Mouse (Mus musculus) adrenal gland, postnatal 14 days (tissue): Measurements from ENCODE around the gene Gjb3. TPM values are rescaled to one million over a fixed set of nuclear protein-coding genes. Genes with fewer than 3 reads are reported as not detected.

Experiments
- DNase-seq: peaks from one replicate; pipeline ENCODE4 v3.0.0; 2021; ENCODE audit warnings: mixed read lengths
- long read RNA-seq, 2 experiments: library from polyadenylated mRNA; stranded (forward); transcript quantifications; one replicate each; pipeline ENCODE4 v2.0.0; 2021
- total RNA-seq: library from RNA; stranded (reverse); gene quantifications from 2 replicates; pipeline ENCODE4 v1.2.3, GENCODE M21; 2021

Gjb3 gene
- total RNA-seq, result 0.26 TPM in 1 of 2 replicates, not detected in the other
- long read RNA-seq, experiment 1, result 0 reads
- long read RNA-seq, experiment 2, result 0 reads

- peak; percentile 63 for DNase-seq
These were observed at the start of gene Gjb3 for GRCm38 (mm10) chr4:127330181-127331100. Gjb3 (minus strand) TSS chr4:127330844.

GRCm38 (mm10) chr4:127377344-127377743 lies 46.7 kb upstream of the Gjb3 start:
- DNase-seq, result peak; percentile 40

GRCm38 (mm10) chr4:127375541-127376177 lies 45.0 kb upstream of the Gjb3 start:
- no peak for DNase-seq

- DNase-seq, result no peak
These were observed 44.0 kb upstream of the Gjb3 start for GRCm38 (mm10) chr4:127374645-127375044.

GRCm38 (mm10) chr4:127373491-127373890 lies 42.8 kb upstream of the Gjb3 start:
- DNase-seq, result peak; percentile 81

GRCm38 (mm10) chr4:127371546-127371945 lies 40.9 kb upstream of the Gjb3 start:
- DNase-seq, result peak; percentile 66

- peak; percentile 30 for DNase-seq
These were observed 39.8 kb upstream of the Gjb3 start for GRCm38 (mm10) chr4:127370447-127370846.

GRCm38 (mm10) chr4:127368379-127368973 lies 37.8 kb upstream of the Gjb3 start:
- peak; percentile 82 for DNase-seq

GRCm38 (mm10) chr4:127365834-127366233 lies 35.2 kb upstream of the Gjb3 start:
- no peak for DNase-seq

GRCm38 (mm10) chr4:127365433-127365832 lies 34.8 kb upstream of the Gjb3 start:
- DNase-seq, result no peak

GRCm38 (mm10) chr4:127364431-127364830 lies 33.8 kb upstream of the Gjb3 start:
- DNase-seq, result no peak

- DNase-seq, result no peak
These were observed 32.7 kb upstream of the Gjb3 start for GRCm38 (mm10) chr4:127363331-127363730.

- DNase-seq, result no peak
These were observed 31.9 kb upstream of the Gjb3 start for GRCm38 (mm10) chr4:127362520-127362919.

GRCm38 (mm10) chr4:127358018-127358417 lies 27.4 kb upstream of the Gjb3 start, which contains the start of gene Gjb5:
Gjb5 (minus strand) TSS chr4:127358181.
- DNase-seq, result no peak

GRCm38 (mm10) chr4:127354506-127355485 lies 24.2 kb upstream of the Gjb3 start:
- peak; percentile 66 for DNase-seq

- DNase-seq, result no peak
These were observed 23.4 kb upstream of the Gjb3 start, which contains the start of gene Gjb4 for GRCm38 (mm10) chr4:127353951-127354438. Gjb4 (minus strand) TSS chr4:127354081.

GRCm38 (mm10) chr4:127352594-127352993 lies 21.9 kb upstream of the Gjb3 start:
- DNase-seq, result no peak

GRCm38 (mm10) chr4:127349560-127350300 lies 19.1 kb upstream of the Gjb3 start:
- DNase-seq, result no peak

GRCm38 (mm10) chr4:127345000-127345399 lies 14.4 kb upstream of the Gjb3 start:
- DNase-seq, result no peak

GRCm38 (mm10) chr4:127341372-127341771 lies 10.7 kb upstream of the Gjb3 start:
- DNase-seq, result no peak

GRCm38 (mm10) chr4:127337668-127338067 lies 7.0 kb upstream of the Gjb3 start:
- no peak for DNase-seq
